Mouse (Mus musculus) embryo, embryonic 9.5 days (tissue): ENCODE results near the gene H2-T23.

Experiments used
- DNase-seq: peaks from one replicate; pipeline ENCODE4 v3.0.0-alpha.2; 2017; ENCODE audit errors: extremely low spot score

H2-T23 gene

DNA sequence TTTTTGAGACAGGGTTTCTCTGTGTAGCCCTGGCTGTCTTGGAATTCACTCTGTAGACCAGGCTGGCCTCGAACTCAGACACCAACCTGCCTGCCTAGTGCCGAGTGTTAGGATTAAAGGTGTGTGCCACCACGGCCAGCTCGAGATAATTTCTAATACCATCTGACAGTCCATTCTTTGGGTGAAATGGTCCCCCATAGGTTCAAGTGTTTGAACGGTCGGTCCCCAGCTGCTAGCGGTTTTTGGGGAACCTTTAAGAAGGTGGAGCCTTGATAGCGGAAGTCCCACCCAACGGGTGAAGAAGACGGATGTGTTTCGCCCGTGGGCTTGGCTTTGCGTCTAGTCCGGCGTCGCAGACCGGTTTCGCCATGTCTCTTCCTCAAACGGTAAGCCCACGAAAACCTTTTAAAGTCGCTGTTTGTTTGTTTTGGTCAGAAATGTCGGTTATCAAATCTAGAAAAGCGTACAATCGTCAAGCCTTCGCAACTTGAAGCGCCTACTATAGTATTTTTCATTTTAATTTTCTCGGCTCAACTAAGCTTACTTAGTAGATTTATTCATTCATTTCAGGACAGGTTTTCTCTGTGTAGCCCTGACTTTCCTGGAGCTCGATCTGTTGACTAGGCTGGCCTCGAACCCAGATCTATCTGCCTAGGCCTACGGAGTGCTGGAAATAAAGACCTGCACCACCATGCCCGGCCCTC lies 38.3 kb downstream of the H2-T23 start:
- peak; percentile 76 for DNase-seq

DNA sequence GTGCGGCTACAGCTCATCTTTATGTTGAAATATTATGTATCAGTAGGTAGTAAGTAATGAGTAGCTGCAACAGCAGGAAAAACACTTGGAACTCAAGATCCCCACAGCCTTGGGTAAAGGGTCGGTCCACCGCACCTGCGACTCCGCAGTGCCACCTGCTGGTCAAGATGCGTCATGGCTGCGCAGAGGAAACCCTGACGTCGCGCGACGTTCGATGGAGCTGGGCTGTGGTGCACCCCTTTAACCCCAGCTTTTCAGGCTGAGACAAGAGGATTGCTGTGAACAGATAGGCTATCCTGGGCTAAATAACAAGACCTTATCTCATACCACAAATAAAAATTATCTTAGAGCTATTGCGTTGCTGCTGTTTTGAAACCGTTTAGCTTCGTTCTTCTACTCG lies 39.0 kb downstream of the H2-T23 start:
- DNase-seq: peak; percentile 83

DNA sequence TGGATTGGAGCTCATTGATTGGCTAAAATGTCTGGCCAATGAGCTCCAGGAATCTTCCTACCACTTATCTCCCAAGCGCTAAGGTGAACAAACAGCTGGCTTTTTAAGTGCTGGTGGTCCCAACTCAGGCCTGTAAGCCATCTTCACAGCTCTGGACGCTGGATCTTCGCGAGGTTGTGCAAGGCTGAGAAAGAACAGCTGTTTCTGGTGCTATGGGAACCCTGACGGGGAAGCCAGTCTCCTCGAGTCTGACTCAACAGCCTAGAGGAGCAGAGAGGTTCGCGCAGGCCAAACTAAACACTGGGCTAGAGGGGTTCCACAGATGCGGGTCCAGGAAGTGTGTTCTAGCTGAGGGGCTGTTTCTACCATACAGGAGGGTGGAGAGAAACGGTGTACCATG lies 40.9 kb downstream of the H2-T23 start:
- no peak for DNase-seq

DNA sequence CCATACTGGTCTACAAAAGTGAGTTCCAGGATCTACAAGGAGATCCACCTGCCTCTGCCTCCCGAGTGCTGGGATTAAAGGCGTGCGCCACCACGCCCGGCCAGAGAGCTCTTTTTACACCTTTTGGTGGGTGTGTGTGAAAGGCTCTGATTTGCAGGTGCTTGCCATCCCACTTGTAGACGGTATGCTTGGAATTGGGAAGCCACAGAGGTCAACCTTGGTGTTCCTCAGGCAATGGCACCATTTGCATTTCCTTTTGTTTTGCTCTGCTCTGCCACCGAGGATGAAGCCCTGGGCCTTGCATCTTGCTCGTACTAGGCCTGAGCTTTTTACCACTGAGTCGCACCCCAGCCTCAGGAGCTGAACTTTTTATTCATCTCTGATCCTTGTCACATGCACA lies 50.9 kb downstream of the H2-T23 start:
- no peak for DNase-seq

DNA sequence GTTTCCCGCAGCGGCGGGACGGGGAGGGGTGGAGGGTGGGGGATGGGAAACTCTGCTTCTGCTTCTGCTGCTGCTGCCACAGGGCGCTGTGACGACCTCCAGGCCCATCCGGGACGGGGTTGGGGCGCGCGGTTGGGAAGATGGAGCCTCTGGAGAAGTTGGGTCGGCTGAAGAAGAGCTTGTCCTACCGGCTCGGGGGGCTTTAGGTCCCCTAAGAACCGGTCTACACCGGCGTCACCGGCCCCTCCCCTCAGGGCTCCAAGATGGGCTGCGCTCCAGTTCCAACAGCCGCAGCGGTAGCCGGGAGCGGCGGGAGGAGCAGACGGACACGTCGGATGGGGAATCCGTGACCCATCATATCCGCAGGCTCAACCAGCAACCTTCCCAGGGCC lies 52.3 kb downstream of the H2-T23 start:
- DNase-seq: peak; percentile 60
